Mouse (Mus musculus): Measurements from ENCODE around the gene Fbxo24.
"Not testable (repeated sequence)": the region's sequence is repeated elsewhere in the genome, so short reads cannot be mapped to it uniquely, and the experiment has no call there.

Fbxo24 gene

GRCm38 (mm10) chr5:137642886-137643285 lies 14.1 kb upstream of the Fbxo24 start:
- DNase-seq (ENCODE audit: low read depth in 1 of 2, low spot score in 2 of 2) = no peak

GRCm38 (mm10) chr5:137641054-137641453 lies 12.3 kb upstream of the Fbxo24 start, which contains the start of gene Sap25:
Gene Sap25, plus strand, starts transcription at chr5:137641334.
- no peak for DNase-seq (ENCODE audit: low read depth in 1 of 2, low spot score in 2 of 2)

GRCm38 (mm10) chr5:137639472-137639871 lies 10.7 kb upstream of the Fbxo24 start:
- no peak for DNase-seq (ENCODE audit: low read depth in 1 of 2, low spot score in 2 of 2)

GRCm38 (mm10) chr5:137633397-137634084 lies 4.7 kb upstream of the Fbxo24 start:
- DNase-seq (ENCODE audit: low read depth in 1 of 2, low spot score in 2 of 2) = no peak

- DNase-seq (ENCODE audit: low read depth in 1 of 2, low spot score in 2 of 2) = no peak
These were observed 2.8 kb upstream of the Fbxo24 start for GRCm38 (mm10) chr5:137631591-137631990.

GRCm38 (mm10) chr5:137631171-137631570 lies 2.4 kb upstream of the Fbxo24 start:
- peak; percentile 55 to 62 for DNase-seq (ENCODE audit: low read depth in 1 of 2, low spot score in 2 of 2)

- DNase-seq (ENCODE audit: low read depth in 1 of 2, low spot score in 2 of 2) = no peak
These were observed 1.8 kb upstream of the Fbxo24 start for GRCm38 (mm10) chr5:137630602-137631001.

GRCm38 (mm10) chr5:137629906-137630545 lies 1.2 kb upstream of the Fbxo24 start:
- DNase-seq (ENCODE audit: low read depth in 1 of 2, low spot score in 2 of 2) = no peak

GRCm38 (mm10) chr5:137629306-137629721 lies 512 bp upstream of the Fbxo24 start:
- no peak for DNase-seq (ENCODE audit: low read depth in 1 of 2, low spot score in 2 of 2)

- DNase-seq (ENCODE audit: low read depth in 1 of 2, low spot score in 2 of 2) = peak; percentile 19 to 37
These were observed 811 bp downstream of the Fbxo24 start for GRCm38 (mm10) chr5:137627991-137628390.

- no peak for DNase-seq (ENCODE audit: low read depth in 1 of 2, low spot score in 2 of 2)
These were observed 4.8 kb downstream of the Fbxo24 start for GRCm38 (mm10) chr5:137623937-137624530.

- DNase-seq (ENCODE audit: low read depth in 1 of 2, low spot score in 2 of 2) = no peak
These were observed 13.5 kb downstream of the Fbxo24 start for GRCm38 (mm10) chr5:137615347-137615746.

GRCm38 (mm10) chr5:137614921-137615320 lies 13.9 kb downstream of the Fbxo24 start:
- DNase-seq (ENCODE audit: low read depth in 1 of 2, low spot score in 2 of 2) = not testable (repeated sequence)

GRCm38 (mm10) chr5:137613550-137613949 lies 15.3 kb downstream of the Fbxo24 start, which contains the start of gene Pcolce:
Gene Pcolce, minus strand, starts transcription at chr5:137613784.
- no peak for DNase-seq (ENCODE audit: low read depth in 1 of 2, low spot score in 2 of 2)

GRCm38 (mm10) chr5:137613076-137613475 lies 15.7 kb downstream of the Fbxo24 start:
- no peak for DNase-seq (ENCODE audit: low read depth in 1 of 2, low spot score in 2 of 2)

- DNase-seq (ENCODE audit: low read depth in 1 of 2, low spot score in 2 of 2) = no peak
These were observed 17.6 kb downstream of the Fbxo24 start for GRCm38 (mm10) chr5:137611245-137611602.

- DNase-seq (ENCODE audit: low read depth in 1 of 2, low spot score in 2 of 2) = no peak
These were observed 18.1 kb downstream of the Fbxo24 start for GRCm38 (mm10) chr5:137610548-137611244.

- no peak for DNase-seq (ENCODE audit: low read depth in 1 of 2, low spot score in 2 of 2)
These were observed 18.7 kb downstream of the Fbxo24 start for GRCm38 (mm10) chr5:137610056-137610455.

- DNase-seq (ENCODE audit: low read depth in 1 of 2, low spot score in 2 of 2) = no peak
These were observed 19.5 kb downstream of the Fbxo24 start for GRCm38 (mm10) chr5:137609292-137609691.

GRCm38 (mm10) chr5:137608654-137609190 lies 20.1 kb downstream of the Fbxo24 start:
- DNase-seq (ENCODE audit: low read depth in 1 of 2, low spot score in 2 of 2) = no peak
